Mouse (Mus musculus) CH12.LX (cell line): Measurements from ENCODE around the gene Fktn. TPM values are rescaled to one million over a fixed set of nuclear protein-coding genes. Genes with fewer than 3 reads are reported as not detected.
"Not testable (repeated sequence)": the region's sequence is repeated elsewhere in the genome, so short reads cannot be mapped to it uniquely, and the experiment has no call there.

ENCODE experiments used
- DNase-seq: peaks from one replicate; pipeline ENCODE4 v3.0.0-alpha.2; 2013; ENCODE audit errors: extremely low read depth
- H3K27ac ChIP-seq: 2 replicates; pipeline ENCODE4 v1.5.1; 2012; ENCODE audit warnings: low read depth, mild to moderate bottlenecking, control low read depth, moderate library complexity; ENCODE audit not compliant: insufficient read depth
- H3K27me3 ChIP-seq: replicated peaks from 2 replicates; pipeline ENCODE3; 2012; ENCODE audit warnings: inconsistent platforms
- H3K36me3 ChIP-seq, 2 experiments: replicated peaks in 1 of 2; 2 replicates each; pipeline versions ENCODE3 to v1.6.1; 2012; ENCODE audit warnings: inconsistent platforms in 1 of 2, low read length in 1 of 2, mild to moderate bottlenecking in 1 of 2, mixed read lengths in 1 of 2, moderate library complexity in 1 of 2; ENCODE audit not compliant: control insufficient read depth in 1 of 2, insufficient read depth in 1 of 2
- H3K4me1 ChIP-seq, 2 experiments: 2 replicates each; pipeline ENCODE4 v1.6.1; 2012; ENCODE audit warnings: inconsistent platforms in 1 of 2, moderate library complexity in 1 of 2; ENCODE audit not compliant: insufficient read depth in 2 of 2, control insufficient read depth in 1 of 2
- H3K4me2 ChIP-seq: 2 replicates; pipeline ENCODE4 v1.6.1; 2012; ENCODE audit warnings: low read depth, mild to moderate bottlenecking, control low read depth; ENCODE audit not compliant: poor library complexity, insufficient read depth, severe bottlenecking
- H3K4me3 ChIP-seq, 3 experiments: fragments of 150-350 bp in 1 of 3; sonication (generic) in 1 of 3; replicated peaks in 1 of 3; 2 replicates each; pipeline versions ENCODE3 to v1.5.1; 2011 to 2012; ENCODE audit warnings: low read depth in 2 of 3, low read length in 2 of 3, mild to moderate bottlenecking in 2 of 3, moderate library complexity in 2 of 3, control low read depth in 1 of 3, improper control_type of control experiment in 1 of 3, inconsistent platforms in 1 of 3, mixed read lengths in 1 of 3; ENCODE audit not compliant: poor library complexity in 1 of 3
- H3K79me2 ChIP-seq: replicated peaks from 2 replicates; pipeline ENCODE4 v1.6.1; 2012; ENCODE audit warnings: mild to moderate bottlenecking, moderate library complexity; ENCODE audit not compliant: control insufficient read depth, poor library complexity, insufficient read depth, severe bottlenecking; ENCODE audit errors: extremely low read depth
- H3K9ac ChIP-seq: 2 replicates; pipeline ENCODE4 v1.6.1; 2012; ENCODE audit warnings: low read depth, mild to moderate bottlenecking, control low read depth, moderate library complexity; ENCODE audit not compliant: insufficient read depth
- H3K9me3 ChIP-seq: replicated peaks from 2 replicates; pipeline ENCODE3; 2012; ENCODE audit warnings: low read length, inconsistent platforms, mixed read lengths
- CHD2 ChIP-seq: IDR thresholded peaks from 2 replicates; pipeline ENCODE4 v1.6.1; 2011; ENCODE audit warnings: low read length, improper control_type of control experiment
- CTCF ChIP-seq, 2 experiments: IDR thresholded peaks in 1 of 2; conservative IDR thresholded peaks in 1 of 2; 2 replicates each; pipeline ENCODE4 v1.5.1; 2011 to 2012; ENCODE audit warnings: low read depth in 2 of 2, low read length in 2 of 2, improper control_type of control experiment in 1 of 2, inconsistent platforms in 1 of 2, mild to moderate bottlenecking in 1 of 2, moderate library complexity in 1 of 2
- EP300 ChIP-seq: IDR thresholded peaks from 2 replicates; pipeline ENCODE4 v1.6.1; 2011; ENCODE audit warnings: low read length, improper control_type of control experiment
- HCFC1 ChIP-seq: IDR thresholded peaks from 2 replicates; pipeline ENCODE4 v1.6.1; 2012; ENCODE audit warnings: low read depth, mild to moderate bottlenecking, inconsistent platforms, low read length, improper control_type of control experiment
- MAFK ChIP-seq: IDR thresholded peaks from 2 replicates; pipeline ENCODE4 v1.6.1; 2011; ENCODE audit warnings: low read length, improper control_type of control experiment; ENCODE audit not compliant: insufficient replicate concordance
- MAX ChIP-seq: IDR thresholded peaks from 2 replicates; pipeline ENCODE4 v1.6.1; 2011; ENCODE audit warnings: low read length, improper control_type of control experiment
- MAZ ChIP-seq: IDR thresholded peaks from 2 replicates; pipeline ENCODE4 v1.6.1; 2012; ENCODE audit warnings: low read depth, mild to moderate bottlenecking, inconsistent platforms, low read length, improper control_type of control experiment, moderate library complexity
- MXI1 ChIP-seq: IDR thresholded peaks from 2 replicates; pipeline ENCODE4 v1.6.1; 2011; ENCODE audit warnings: mild to moderate bottlenecking, low read depth, low read length, improper control_type of control experiment
- MYC ChIP-seq: IDR thresholded peaks from 2 replicates; pipeline ENCODE4 v1.6.1; 2011; ENCODE audit warnings: low read depth, mild to moderate bottlenecking, improper control_type of control experiment, low read length
- NELFE ChIP-seq: IDR thresholded peaks from 2 replicates; pipeline ENCODE4 v1.6.1; 2011; ENCODE audit warnings: low read depth, low read length, improper control_type of control experiment
- NRF1 ChIP-seq: IDR thresholded peaks from 2 replicates; pipeline ENCODE4 v1.6.1; 2014; ENCODE audit warnings: low read depth, mild to moderate bottlenecking, inconsistent platforms, low read length, improper control_type of control experiment, moderate library complexity
- POLR2A ChIP-seq: IDR thresholded peaks from 2 replicates; pipeline ENCODE4 v1.6.1; 2011; ENCODE audit warnings: low read depth, mild to moderate bottlenecking, improper control_type of control experiment, low read length
- RAD21 ChIP-seq: IDR thresholded peaks from 2 replicates; pipeline ENCODE4 v1.6.1; 2011; ENCODE audit warnings: low read depth, mild to moderate bottlenecking, low read length, improper control_type of control experiment, moderate library complexity
- SMC3 ChIP-seq: IDR thresholded peaks from 2 replicates; pipeline ENCODE4 v1.6.1; 2011; ENCODE audit warnings: low read depth, low read length, improper control_type of control experiment
- UBTF ChIP-seq: IDR thresholded peaks from 2 replicates; pipeline ENCODE4 v1.6.1; 2012; ENCODE audit warnings: low read depth, mild to moderate bottlenecking, inconsistent platforms, low read length, improper control_type of control experiment, moderate library complexity
- USF2 ChIP-seq: conservative IDR thresholded peaks from 2 replicates; pipeline ENCODE4 v1.6.1; 2011; ENCODE audit warnings: low read depth, low read length, improper control_type of control experiment
- ZKSCAN1 ChIP-seq: IDR thresholded peaks from 2 replicates; pipeline ENCODE4 v1.6.1; 2012; ENCODE audit warnings: low read depth, inconsistent platforms, low read length, improper control_type of control experiment, borderline replicate concordance
- ZNF384 ChIP-seq: IDR thresholded peaks from 2 replicates; pipeline ENCODE4 v1.6.1; 2012; ENCODE audit warnings: low read depth, low read length, improper control_type of control experiment, inconsistent platforms
- dilution Hi-C: fragments of 300-500 bp; cut with MboI; formaldehyde crosslinking; loops from 2 replicates; pipeline ENCODE4 v1.14.3; 2020; ENCODE audit warnings: low sequenced_read_pairs; ENCODE audit not compliant: extremely low pct_unique_long_range_greater_than_20kb, extremely low pct_ligation_motif_present
- in situ Hi-C: fragments of 300-500 bp; cut with MboI; formaldehyde crosslinking; loops from 3 replicates; pipeline ENCODE4 v1.14.3; 2019; ENCODE audit warnings: low sequenced_read_pairs, low pct_ligation_motif_present, low pct_unique_long_range_greater_than_20kb, mixed read lengths
- polyA plus RNA-seq: library from polyadenylated mRNA; unstranded; fragments of >175 nt; gene quantifications from 2 replicates; pipeline ENCODE4 v1.2.1, GENCODE M21; 2012; ENCODE audit warnings: low read depth; ENCODE audit not compliant: insufficient read length
- total RNA-seq, 2 experiments: library from RNA; depleted of rRNA; stranded (reverse); fragments of 300-350 nt in 1 of 2; fragments of >200 nt in 1 of 2; gene quantifications; 2 replicates each; pipeline ENCODE4 v1.2.3; 2012 to 2014

The Fktn gene
- total and polyA plus RNA-seq, 3 experiments: 4.8 to 7.5 (median 5.5) TPM

DNA sequence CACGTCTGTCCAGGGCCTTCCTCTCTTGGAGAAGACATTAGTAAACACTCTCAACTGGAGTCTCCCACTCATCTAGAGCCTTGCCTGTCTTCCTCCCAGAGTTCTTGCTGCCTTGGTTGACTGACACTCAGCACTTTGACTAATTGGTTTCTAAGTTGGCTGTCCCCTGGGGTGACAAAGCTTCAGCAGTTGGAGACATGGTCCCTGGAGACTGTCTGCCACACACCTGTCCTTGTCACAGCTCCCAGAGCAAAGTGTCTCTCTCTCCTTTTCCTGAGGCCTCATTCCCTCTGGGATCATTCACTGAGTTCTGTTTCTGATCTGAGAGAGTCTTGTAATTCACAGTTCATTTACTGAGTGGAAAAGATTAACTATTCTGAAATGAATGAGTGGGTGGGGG, 86.0 kb downstream of the Fktn start (continued):
- TF ChIP-seq HCFC1 (no peak), CTCF (conservative IDR thresholded peaks at IDR 0.05 in 1 of 2, IDR thresholded peaks at IDR 0.05 in 1 of 2; ENCODE audit: low read depth in 2 of 2, low read length in 2 of 2) (no peak), CHD2 (no peak), NRF1 (no peak), MAZ (no peak), MXI1 (no peak), ZKSCAN1 (no peak), SMC3 (no peak), MYC (no peak), USF2 (no peak)

DNA sequence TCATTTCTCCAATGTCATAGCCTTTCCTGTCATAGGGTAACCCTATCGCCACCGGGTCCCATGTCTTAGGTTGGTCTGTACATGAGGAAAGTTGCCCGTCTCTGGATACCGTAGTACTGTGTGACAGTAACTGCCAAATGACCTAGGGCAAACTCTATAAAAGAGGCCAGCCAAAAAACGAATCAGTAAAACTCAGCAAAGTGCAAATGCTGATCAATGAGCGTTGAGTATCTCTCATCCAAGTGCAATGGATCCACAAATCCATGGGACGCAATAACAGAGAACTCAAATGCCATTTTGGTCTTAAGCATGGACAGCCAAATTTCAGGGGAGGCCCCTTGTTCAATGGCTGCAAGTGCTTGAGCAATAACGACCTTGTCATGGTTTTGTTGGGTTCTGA, 89.9 kb downstream of the Fktn start:
- dilution Hi-C loops, H3K79me2 ChIP-seq, H3K9ac ChIP-seq, H3K36me3 ChIP-seq, H3K4me3 ChIP-seq, in situ Hi-C loops, DNase-seq, H3K9me3 ChIP-seq, H3K27me3 ChIP-seq, H3K27ac ChIP-seq, H3K4me2 ChIP-seq: not testable (repeated sequence)
- peaks cover 12 to 20% of the 10 kb centered on the region in 2 experiments for H3K4me1 ChIP-seq

DNA sequence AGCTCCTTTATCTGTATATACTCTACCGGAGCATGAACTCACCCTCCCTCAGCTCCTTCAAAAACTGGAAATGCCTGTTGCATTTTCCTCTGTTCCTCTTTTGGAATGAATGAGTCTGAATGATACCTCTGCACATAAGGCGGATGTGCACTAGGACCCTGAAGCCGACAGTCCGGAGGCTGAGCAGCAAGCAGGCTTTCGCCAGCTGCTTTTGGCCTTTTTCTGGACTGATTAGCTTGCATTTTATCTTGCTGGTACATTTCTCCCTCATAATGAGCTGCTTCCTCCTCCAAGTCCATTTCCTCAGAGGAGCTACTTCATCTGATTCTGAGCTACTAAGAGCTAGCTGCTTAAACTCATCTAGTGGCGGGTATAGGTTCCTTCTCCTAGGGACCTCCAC, 92.6 kb downstream of the Fktn start:
- dilution Hi-C loops, H3K4me2 ChIP-seq, DNase-seq, H3K9ac ChIP-seq, H3K4me3 ChIP-seq, H3K27ac ChIP-seq, H3K27me3 ChIP-seq, H3K36me3 ChIP-seq, in situ Hi-C loops, H3K4me1 ChIP-seq, H3K79me2 ChIP-seq, H3K9me3 ChIP-seq: not testable (repeated sequence)

DNA sequence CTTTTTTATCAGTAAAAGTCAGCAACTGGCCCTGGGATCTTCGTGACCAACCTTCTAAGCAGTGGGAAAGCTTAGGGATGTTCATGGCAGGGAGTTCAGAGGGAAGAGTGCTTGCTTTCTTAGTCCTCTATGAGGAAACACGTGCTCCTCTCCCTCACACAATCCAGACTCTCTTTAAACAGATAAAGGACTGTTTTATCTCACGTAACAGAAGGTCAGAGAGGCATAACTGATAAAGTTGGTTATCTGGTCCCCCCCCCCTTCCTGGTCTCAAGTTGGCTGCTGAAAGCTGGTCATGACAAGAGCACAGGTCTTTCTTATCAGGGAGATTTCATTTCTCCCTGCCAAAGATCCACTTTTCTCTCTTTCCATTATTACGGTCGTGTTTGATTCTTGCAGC, 104.5 kb downstream of the Fktn start:
- in situ Hi-C loops: no loop called here
- no peak overlapping the region for H3K9ac ChIP-seq
- no peaks in the 10 kb centered on the region for H3K79me2 ChIP-seq
- no peak overlapping the region for H3K27ac ChIP-seq
- no peaks in the 10 kb centered on the region for H3K9me3 ChIP-seq
- no peak overlapping the region for H3K4me3 ChIP-seq
- no peaks in the 10 kb centered on the region for H3K4me1 ChIP-seq
- DNase-seq: no peak
- H3K4me2 ChIP-seq: no peak overlapping the region
- H3K27me3 ChIP-seq: no peaks in the 10 kb centered on the region
- TF ChIP-seq ZNF384: no peak
- TF ChIP-seq EP300: no peak
- TF ChIP-seq CTCF (conservative IDR thresholded peaks at IDR 0.05 in 1 of 2, IDR thresholded peaks at IDR 0.05 in 1 of 2; ENCODE audit: low read depth in 2 of 2, low read length in 2 of 2): no peak
- TF ChIP-seq MYC: no peak
- TF ChIP-seq POLR2A: no peak
- TF ChIP-seq NRF1: no peak
- TF ChIP-seq SMC3: no peak
- no peak for TF ChIP-seq NELFE
- no peak for TF ChIP-seq RAD21
- no peak for TF ChIP-seq MAFK
- no peak for TF ChIP-seq USF2
- no peak for TF ChIP-seq MAX
- no peak for TF ChIP-seq UBTF
- dilution Hi-C loops: no loop called here
- no peaks in the 10 kb centered on the region for H3K36me3 ChIP-seq
